8 mouse cellular contexts compared by ENCODE assay signal in the genomic region with DNA sequence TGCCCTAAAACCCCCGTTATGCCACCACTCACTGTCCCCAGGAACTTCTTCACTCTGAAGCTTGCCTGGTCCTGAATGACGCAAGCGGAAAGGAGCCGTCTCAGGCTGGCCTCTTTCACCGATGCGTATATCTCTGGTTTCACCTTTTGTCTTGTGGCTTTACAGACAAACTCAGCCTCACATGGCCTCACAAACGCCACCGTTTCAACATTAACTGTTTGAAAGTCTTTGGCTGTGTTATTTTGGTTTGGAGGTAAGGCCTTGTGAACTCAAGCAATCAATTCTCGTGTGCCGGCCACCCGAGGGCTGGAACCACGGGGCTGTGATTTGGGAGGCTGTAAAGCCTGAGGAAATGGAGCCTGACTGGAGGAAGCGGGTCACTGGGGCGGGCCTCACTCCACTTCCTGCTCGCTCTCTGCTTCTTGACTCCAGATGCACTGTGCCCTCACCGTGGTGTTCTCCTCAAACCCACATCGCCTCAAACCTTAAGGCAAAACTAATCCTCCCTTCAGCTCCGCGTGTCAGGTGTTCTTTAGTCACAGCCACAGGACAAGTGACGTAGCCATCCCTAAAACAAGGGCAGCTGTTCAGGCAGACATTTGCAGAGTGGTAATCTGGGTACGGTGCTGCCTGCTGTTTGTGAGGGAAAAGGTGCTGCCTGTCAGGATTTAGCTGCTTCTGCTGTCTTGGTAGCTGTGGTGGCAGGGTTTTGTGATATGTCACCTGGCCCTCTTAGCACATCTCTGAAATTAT.
DNase-seq lines count a peak whose midpoint lies in the region; ATAC-seq lines count a peak whose summit lies in the region.

No protein-coding gene starts in this region.

- no peaks in the 10 kb centered on the region for H3K9me3 ChIP-seq in embryonic facial prominence, embryonic 15.5 days (replicated peaks)
- H3K9me3 ChIP-seq in liver, embryonic 15.5 days (replicated peaks): no peaks in the 10 kb centered on the region

- no peak overlapping the region for H3K4me3 ChIP-seq in embryonic facial prominence, embryonic 15.5 days (replicated peaks)
- H3K4me3 ChIP-seq in liver, embryonic 15.5 days (replicated peaks): peak overlapping the region; percentile 26

- 0 out of 2 replicates have a peak, but pooled peaks cover 5% of the 10 kb centered on the region for H3K36me3 ChIP-seq in embryonic facial prominence, embryonic 15.5 days
- H3K36me3 ChIP-seq in liver, embryonic 15.5 days (replicated peaks): no peaks in the 10 kb centered on the region

- 0 out of 2 replicates have a peak overlapping the region, but pooled peaks have one; percentile 5 for H3K27ac ChIP-seq in embryonic facial prominence, embryonic 15.5 days (replicated peaks)
- H3K27ac ChIP-seq in liver, embryonic 15.5 days (replicated peaks): peak overlapping the region; percentile 25; the same call in 1 of the 2 replicates

- peaks cover 38% of the 10 kb centered on the region for H3K4me1 ChIP-seq in embryonic facial prominence, embryonic 15.5 days
- H3K4me1 ChIP-seq in liver, embryonic 15.5 days (replicated peaks): no peaks in the 10 kb centered on the region

- no peak overlapping the region; the same call in 1 of the 2 replicates for H3K4me2 ChIP-seq in embryonic facial prominence, embryonic 15.5 days (replicated peaks)
- peak overlapping the region; percentile 30; the same call in 1 of the 2 replicates for H3K4me2 ChIP-seq in liver, embryonic 15.5 days

- no peaks in the 10 kb centered on the region for H3K27me3 ChIP-seq in embryonic facial prominence, embryonic 15.5 days
- H3K27me3 ChIP-seq in liver, embryonic 15.5 days: no peaks in the 10 kb centered on the region

- H3K9ac ChIP-seq in embryonic facial prominence, embryonic 15.5 days: no peak overlapping the region
- no peak overlapping the region for H3K9ac ChIP-seq in liver, embryonic 15.5 days

- peak; percentile 51 for DNase-seq in embryo, embryonic 10 days (ENCODE audit: low spot score)
- no peak for DNase-seq in embryo, embryonic 9.5 days (ENCODE audit: extremely low spot score)
- peak; percentile 46 for DNase-seq in neural tube, embryonic 10.5 days (ENCODE audit: extremely low spot score, low spot score)
- no peak for DNase-seq in cerebellum, adult 8-10 months
- DNase-seq in right cerebral cortex, postnatal 10 days (ENCODE audit: low spot score in 2 of 2): no peak

- WGBS in embryonic facial prominence, embryonic 15.5 days: 44% methylated on average over 21 of the region's 21 CpGs
- 16% methylated on average over 21 of the region's 21 CpGs for WGBS in liver, embryonic 15.5 days (ENCODE audit: insufficient replicate concordance)

- ATAC-seq in embryonic facial prominence, embryonic 15.5 days (ENCODE audit: insufficient number of reproducible peaks, low FRiP score, low TSS enrichment, low read depth): no peak
- ATAC-seq in inflammation-experienced regulatory T-cells, adult 6 months: peak; percentile 90
- no peak for ATAC-seq in liver, embryonic 15.5 days (ENCODE audit: insufficient read depth)

Comparison
In these comparisons a context has a peak if more than half of its experiments do, and no peak if none do; other contexts are left out.
1. DNase-seq: peak in embryo, embryonic 10 days (single experiment) and neural tube, embryonic 10.5 days (single experiment); none in embryo, embryonic 9.5 days (single experiment), cerebellum, adult 8-10 months (single experiment) and right cerebral cortex, postnatal 10 days (0 of 2).